Mouse (Mus musculus) lung, postnatal 0 days (tissue): Measurements from ENCODE around the gene Far1.

Experiments
- CTCF ChIP-seq: IDR thresholded peaks from 2 replicates; pipeline ENCODE4 v1.5.1; 2016; ENCODE audit warnings: antibody characterized with exemption, mild to moderate bottlenecking
- EP300 ChIP-seq: IDR thresholded peaks from 2 replicates; pipeline ENCODE4 v1.6.1; 2016; ENCODE audit warnings: antibody characterized with exemption, mild to moderate bottlenecking, control low read depth

DNA sequence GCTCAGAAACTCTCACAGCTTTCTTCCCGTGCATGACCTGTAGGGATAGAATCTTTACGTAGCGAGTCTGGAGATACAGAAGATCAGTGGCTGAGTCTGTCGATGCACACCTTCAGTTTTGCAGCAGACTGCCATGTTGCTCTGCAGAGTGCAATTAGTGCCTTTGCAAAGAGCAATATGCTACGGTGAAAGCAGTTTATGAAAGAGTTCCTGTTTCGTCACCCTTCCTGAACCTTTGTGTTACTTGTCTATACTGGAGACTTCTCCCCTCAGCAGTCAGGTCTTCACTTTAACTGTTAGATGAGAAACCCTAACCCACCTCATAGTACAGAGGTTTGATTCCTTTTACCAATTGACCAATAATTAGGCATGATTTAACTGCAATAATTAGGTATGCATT lies 13.8 kb upstream of the Far1 start:
- no peak for TF ChIP-seq CTCF
- no peak for TF ChIP-seq EP300
